Mouse (Mus musculus) urinary bladder, postnatal 4 days (tissue): ENCODE measurements around the gene Ap1ar.
"Not testable (repeated sequence)": the region's sequence is repeated elsewhere in the genome, so short reads cannot be mapped to it uniquely, and the experiment has no call there.

Experiments used
- DNase-seq, 2 experiments: peaks; one replicate each; pipeline ENCODE4 v3.0.0; 2021 to 2022; ENCODE audit warnings: low spot score in 2 of 2

Gene Ap1ar

GRCm38 (mm10) chr3:127796271-127796670 lies 41.1 kb downstream of the Ap1ar start:
- no peak for DNase-seq

- no peak for DNase-seq
These were observed 41.6 kb downstream of the Ap1ar start for GRCm38 (mm10) chr3:127795762-127796161.

DNA sequence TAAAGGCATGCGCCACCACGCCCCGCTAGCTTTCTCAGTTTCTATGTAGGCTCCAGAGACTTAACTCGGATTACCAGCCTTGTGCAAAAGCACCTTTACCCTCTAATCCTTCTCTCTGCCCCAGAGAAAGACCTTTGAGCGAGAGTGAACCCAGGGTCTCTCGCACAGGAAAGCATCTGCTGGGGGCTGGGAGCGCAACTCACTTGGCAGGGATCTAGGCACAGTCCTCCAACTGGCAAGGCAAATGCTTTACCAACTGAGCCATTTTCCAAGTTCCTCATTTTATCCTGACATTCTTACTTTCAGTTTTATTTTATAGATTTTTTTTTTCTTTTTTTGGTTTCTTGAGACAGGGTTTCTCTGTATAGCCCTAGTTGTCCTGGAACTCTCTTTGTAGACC lies 44.3 kb downstream of the Ap1ar start:
- no peak for DNase-seq

DNA sequence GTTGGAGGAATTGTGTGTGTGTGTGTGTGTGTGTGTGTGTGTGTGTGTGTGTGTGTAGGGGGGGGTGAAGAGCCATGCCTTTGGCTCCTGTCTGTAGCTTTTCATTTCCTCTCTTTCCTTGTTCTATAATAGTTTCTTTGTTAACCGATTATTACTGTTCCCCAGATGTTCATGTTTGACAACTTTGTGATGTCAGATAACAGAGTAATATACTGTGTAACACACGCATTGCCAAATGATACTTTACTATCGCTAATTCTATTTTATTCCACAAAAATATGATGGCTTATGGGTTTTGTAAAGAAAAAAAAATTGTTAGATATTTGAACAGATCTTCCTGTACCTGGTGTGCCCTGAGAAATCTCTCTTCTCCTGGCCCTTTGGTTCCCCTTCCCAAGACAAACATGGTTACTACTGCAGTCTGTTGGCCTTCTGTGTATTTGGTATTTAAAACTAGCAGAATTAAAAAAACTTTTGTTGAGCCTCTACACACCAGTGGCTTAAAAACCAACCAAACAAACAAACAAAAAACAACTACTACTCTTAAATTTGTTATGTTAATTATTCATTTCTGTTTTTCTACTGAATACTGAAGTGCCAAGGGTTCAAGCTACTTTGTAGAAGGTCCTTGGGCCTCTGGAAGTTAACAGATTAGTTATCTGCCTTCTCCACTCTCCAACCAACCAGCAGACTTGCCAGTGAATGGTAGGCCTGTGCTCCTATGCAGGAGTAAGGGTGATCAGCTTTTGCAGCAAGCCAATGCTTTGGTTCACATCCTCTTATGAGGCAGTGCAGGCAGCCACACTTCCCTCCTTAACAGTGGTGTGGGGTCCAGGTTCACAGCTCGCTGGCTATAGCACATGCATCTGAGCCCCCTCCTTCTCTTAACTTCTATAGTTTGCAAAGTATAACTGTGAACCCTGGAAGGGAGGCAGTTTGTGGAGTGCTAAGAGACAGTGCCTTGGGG lies 45.4 kb downstream of the Ap1ar start:
- DNase-seq, result no peak

DNA sequence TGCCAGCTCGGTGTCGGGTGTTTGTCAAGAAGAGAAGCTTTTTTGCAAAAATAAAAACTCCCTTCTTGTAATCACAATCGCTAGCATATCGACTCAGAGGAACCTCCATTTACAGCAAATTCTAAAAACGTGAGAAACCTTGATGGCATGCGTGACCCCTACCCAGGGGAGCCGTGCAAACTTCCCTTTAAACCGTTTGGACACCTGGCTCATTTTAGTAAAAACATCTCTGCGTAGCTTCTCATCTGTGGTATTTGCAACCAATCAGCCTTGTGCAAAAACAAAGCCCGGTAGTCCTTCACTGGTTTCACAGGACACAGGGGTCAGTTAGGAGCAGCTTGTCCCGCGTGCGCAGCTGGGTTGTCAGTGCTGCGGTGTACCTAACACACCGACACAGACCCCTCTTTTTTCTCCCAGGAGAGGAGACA lies 46.3 kb downstream of the Ap1ar start:
- no peak for DNase-seq

GRCm38 (mm10) chr3:127790234-127791055 lies 46.9 kb downstream of the Ap1ar start:
- no peak for DNase-seq

DNA sequence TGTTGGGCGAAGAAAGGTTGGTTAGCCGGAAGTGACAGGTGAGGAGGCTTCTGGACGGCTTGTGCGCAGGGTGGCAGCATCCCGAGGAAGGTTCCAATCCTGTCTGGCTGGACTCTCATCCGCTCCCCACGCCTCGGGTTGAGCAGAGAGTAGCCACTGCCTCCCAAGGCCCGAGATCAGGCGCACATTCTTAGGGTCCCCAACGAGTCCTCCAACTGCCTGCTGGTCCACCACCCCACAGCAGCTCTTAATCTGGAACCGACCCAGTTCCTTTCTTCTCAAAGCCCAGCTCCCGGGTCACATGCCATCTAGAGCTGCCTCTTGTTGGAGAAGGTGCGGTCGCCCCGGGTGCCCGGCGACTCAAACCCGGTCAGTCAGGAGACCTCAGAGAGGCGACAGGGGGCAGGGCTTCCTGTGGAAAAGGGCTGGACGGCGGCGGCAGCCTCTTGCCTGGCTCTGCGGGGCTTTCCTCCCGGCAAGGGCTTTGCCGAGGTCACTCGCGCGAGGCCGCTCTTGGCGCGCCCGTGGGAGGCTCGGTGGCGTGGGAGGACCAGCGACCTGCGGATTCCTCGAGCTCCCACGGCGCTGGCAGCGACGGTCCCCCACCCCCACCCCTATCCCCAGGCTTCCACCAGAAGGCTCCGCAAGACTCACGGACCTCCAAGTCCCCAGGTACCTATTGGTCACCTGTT lies 47.7 kb downstream of the Ap1ar start, which contains the start of gene Tifa:
TSS of gene Tifa (plus strand) at position 306 of the 692 bp plus-strand sequence.
- DNase-seq, result peak; percentile 63 to 67

- DNase-seq, result no peak
These were observed 48.4 kb downstream of the Ap1ar start for GRCm38 (mm10) chr3:127788919-127789318.

- DNase-seq, result no peak
These were observed 49.3 kb downstream of the Ap1ar start for GRCm38 (mm10) chr3:127788038-127788437.

DNA sequence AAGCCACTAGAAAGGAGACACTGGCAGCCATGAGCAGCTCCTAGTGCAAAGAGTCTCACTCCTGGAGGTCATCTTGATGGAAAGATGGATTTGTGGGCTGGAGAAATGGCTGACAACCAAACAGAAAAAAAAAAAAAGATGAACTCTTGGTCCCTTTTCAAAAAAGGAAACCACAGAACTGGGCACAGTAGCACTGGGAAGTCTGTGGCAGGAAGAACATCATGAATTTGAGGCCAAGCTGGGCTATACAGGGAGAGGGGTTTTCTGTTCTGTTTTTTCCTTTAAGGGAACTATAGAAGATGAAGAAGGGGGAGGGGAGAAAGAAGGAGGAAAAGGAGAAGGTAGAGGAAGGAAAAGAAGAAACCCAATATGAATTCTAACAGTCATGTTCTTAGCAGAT lies 50.3 kb downstream of the Ap1ar start:
- no peak for DNase-seq

DNA sequence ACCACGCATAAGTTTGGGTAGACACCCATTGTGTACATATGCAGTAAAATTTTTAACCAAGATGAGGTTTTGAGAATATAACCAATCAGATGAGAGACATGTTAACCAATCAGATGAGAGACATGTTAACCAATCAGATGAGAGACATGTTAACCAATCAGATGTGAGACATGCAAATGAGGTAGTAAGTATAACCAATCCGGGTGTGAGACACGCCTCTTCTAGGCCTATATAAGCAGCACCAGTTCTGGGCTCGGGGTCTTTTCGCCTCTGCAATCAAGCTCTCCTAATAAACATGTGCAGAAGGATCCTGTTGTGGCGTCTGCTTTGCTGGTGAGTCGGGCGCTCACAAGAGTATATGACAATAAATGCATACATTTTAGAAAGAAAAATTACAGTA lies 53.6 kb downstream of the Ap1ar start:
- DNase-seq, result not testable (repeated sequence)

- DNase-seq, result no peak
These were observed 54.4 kb downstream of the Ap1ar start for GRCm38 (mm10) chr3:127782921-127783320.

GRCm38 (mm10) chr3:127780921-127781320 lies 56.4 kb downstream of the Ap1ar start:
- no peak for DNase-seq

GRCm38 (mm10) chr3:127780021-127780644 lies 57.2 kb downstream of the Ap1ar start, which contains the start of gene Alpk1:
Alpk1 (minus strand) TSS chr3:127780527.
- peak; percentile 65 to 71 for DNase-seq

GRCm38 (mm10) chr3:127769146-127769545 lies 68.2 kb downstream of the Ap1ar start:
- DNase-seq, result no peak

- no peak for DNase-seq
These were observed 71.4 kb downstream of the Ap1ar start for GRCm38 (mm10) chr3:127765971-127766370.

DNA sequence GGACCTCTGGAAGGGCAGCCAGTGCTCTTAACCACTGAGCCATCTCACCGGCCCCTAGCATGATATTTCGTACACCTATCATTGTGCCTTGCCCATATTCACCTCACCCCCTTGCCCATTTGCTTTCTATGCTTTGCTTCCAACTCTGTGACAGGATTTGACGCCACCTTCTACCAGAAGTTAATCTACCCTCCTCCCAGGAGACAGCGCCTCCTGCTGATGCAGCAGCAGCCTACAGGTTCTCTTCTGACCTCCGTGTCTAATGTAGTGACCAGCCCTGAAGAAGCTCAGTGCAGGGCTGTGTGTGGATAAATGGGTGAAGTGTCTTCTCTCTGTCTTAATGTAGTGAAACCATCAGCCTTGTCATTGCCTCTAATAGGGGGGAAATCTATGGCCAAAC lies 72.8 kb downstream of the Ap1ar start:
- DNase-seq, result no peak

- peak; percentile 50 to 80 for DNase-seq
These were observed 74.2 kb downstream of the Ap1ar start for GRCm38 (mm10) chr3:127763076-127763612.

DNA sequence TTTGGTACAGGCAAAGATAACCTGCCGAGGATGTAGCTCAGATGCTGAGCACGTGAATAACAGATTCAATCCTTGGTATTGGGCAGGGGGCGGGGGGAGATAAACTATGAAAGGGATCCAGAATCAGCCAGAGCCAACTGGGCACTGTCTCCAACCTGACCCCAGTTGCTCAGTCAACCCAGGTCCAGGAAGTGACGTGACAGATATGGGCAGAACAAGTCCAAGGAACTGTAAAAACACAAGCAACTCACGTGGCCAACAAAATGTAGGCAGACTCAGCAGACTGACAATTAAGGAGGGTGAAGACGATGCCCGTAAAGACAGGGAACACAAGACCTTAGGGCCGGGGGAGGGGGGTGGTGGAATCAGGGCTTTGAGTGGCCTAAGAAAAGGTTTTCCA lies 74.9 kb downstream of the Ap1ar start:
- no peak for DNase-seq

- no peak for DNase-seq
These were observed 78.1 kb downstream of the Ap1ar start for GRCm38 (mm10) chr3:127759212-127759611.

DNA sequence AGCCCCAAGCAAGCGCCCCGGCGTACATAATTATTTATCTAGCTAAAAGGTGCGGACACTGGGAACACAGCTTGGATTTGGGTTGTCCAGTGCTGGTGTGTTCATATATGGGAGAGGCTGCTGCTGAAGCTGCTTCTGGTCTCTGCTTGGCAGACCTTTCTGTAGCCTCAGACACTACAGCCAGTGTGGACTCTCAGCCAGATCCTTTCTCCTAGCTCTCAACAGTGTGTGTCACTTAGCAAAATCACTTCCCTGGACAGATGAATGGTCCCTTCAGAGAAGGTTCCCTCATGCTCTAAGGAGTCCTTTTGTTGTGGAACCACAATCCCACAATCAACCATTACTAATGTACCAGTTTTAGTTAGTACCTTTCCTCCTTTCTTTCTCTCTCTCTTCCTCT lies 78.5 kb downstream of the Ap1ar start:
- no peak for DNase-seq
